Mouse (Mus musculus) spleen, adult 2 months (tissue): ENCODE measurements around the gene Spata13. TPM values are rescaled to one million over a fixed set of nuclear protein-coding genes. Genes with fewer than 3 reads are reported as not detected.

Source experiments
- DNase-seq, 2 experiments: peaks; one replicate each; pipeline versions ENCODE4 v3.0.0 to v3.0.0-alpha.2; 2012 to 2021; ENCODE audit warnings: low spot score in 2 of 2, low read depth in 1 of 2
- H3K27ac ChIP-seq: fragments of 200-500 bp; 2 replicates; pipeline ENCODE4 v1.5.1; 2012; ENCODE audit warnings: low read length, inconsistent platforms; ENCODE audit not compliant: insufficient read depth
- H3K27me3 ChIP-seq: fragments of 200-500 bp; 2 replicates; pipeline ENCODE4 v1.6.1; 2012; ENCODE audit warnings: mild to moderate bottlenecking, moderate library complexity, low read length, inconsistent platforms; ENCODE audit not compliant: control insufficient read depth, insufficient read depth
- H3K36me3 ChIP-seq: fragments of 200-500 bp; 2 replicates; pipeline ENCODE4 v1.6.1; 2012; ENCODE audit warnings: mild to moderate bottlenecking, low read length, inconsistent platforms; ENCODE audit not compliant: control insufficient read depth, insufficient read depth
- H3K4me1 ChIP-seq: fragments of 200-500 bp; 2 replicates; pipeline ENCODE4 v1.6.1; 2011; ENCODE audit warnings: inconsistent platforms; ENCODE audit not compliant: control insufficient read depth, insufficient read depth, insufficient read length
- H3K4me3 ChIP-seq: fragments of 200-500 bp; 2 replicates; pipeline ENCODE4 v1.5.1; 2011; ENCODE audit warnings: mild to moderate bottlenecking, inconsistent platforms; ENCODE audit not compliant: insufficient read depth, insufficient read length; ENCODE audit errors: extremely low read depth
- CTCF ChIP-seq: fragments of 200-500 bp; IDR thresholded peaks from 2 replicates; pipeline ENCODE4 v1.5.1; 2011; ENCODE audit warnings: mild to moderate bottlenecking, inconsistent platforms; ENCODE audit not compliant: insufficient read depth, insufficient read length, insufficient replicate concordance; ENCODE audit errors: extremely low read depth
- POLR2A ChIP-seq: fragments of 200-500 bp; IDR thresholded peaks from 2 replicates; pipeline ENCODE4 v1.6.1; 2011; ENCODE audit warnings: low read depth, low read length, inconsistent platforms
- WGBS: fragments of 180-500 bp; shearing (Covaris S2); methylation state at CpG from one replicate; pipeline ENCODE4 v1.1.7; 2018; 5-methylcytosine and 5-hydroxymethylcytosine counted together
- polyA plus RNA-seq: library from polyadenylated mRNA; depleted of rRNA; stranded (reverse); fragments of >200 nt; gene quantifications from 2 replicates; pipeline ENCODE4 v1.2.3, GENCODE M21; 2012

Gene Spata13
- polyA plus RNA-seq, 1 experiment, result 23.5 TPM

GRCm38 (mm10) chr14:60752892-60753800 lies 119.3 kb downstream of the Spata13 start:
- no peak for TF ChIP-seq POLR2A
- no peak for TF ChIP-seq CTCF
- no peaks in the 10 kb centered on the region for H3K4me1 ChIP-seq
- no peak overlapping the region for H3K27ac ChIP-seq
- WGBS, result 93% methylated on average over 14 of the region's 14 CpGs
- H3K27me3 ChIP-seq, result no peaks in the 10 kb centered on the region
- no peak overlapping the region for H3K4me3 ChIP-seq
- peaks cover 54% of the 10 kb centered on the region for H3K36me3 ChIP-seq
- no peak for DNase-seq

- H3K27me3 ChIP-seq, result no peaks in the 10 kb centered on the region
- WGBS, result 96% methylated on average over 10 of the region's 10 CpGs
- TF ChIP-seq CTCF, result no peak
- no peak for TF ChIP-seq POLR2A
- H3K4me3 ChIP-seq, result no peak overlapping the region
- H3K4me1 ChIP-seq, result no peaks in the 10 kb centered on the region
- H3K36me3 ChIP-seq, result peaks cover 58% of the 10 kb centered on the region
- H3K27ac ChIP-seq, result no peak overlapping the region
- no peak for DNase-seq
These were observed 120.0 kb downstream of the Spata13 start for GRCm38 (mm10) chr14:60753801-60754126.

GRCm38 (mm10) chr14:60754656-60755055 lies 120.9 kb downstream of the Spata13 start:
- H3K36me3 ChIP-seq, result peaks cover 60% of the 10 kb centered on the region
- H3K4me3 ChIP-seq, result no peak overlapping the region
- DNase-seq, result no peak
- TF ChIP-seq POLR2A (no peak), CTCF (no peak)
- WGBS, result 98% methylated on average over 5 of the region's 5 CpGs
- H3K27ac ChIP-seq, result no peak overlapping the region
- no peaks in the 10 kb centered on the region for H3K27me3 ChIP-seq
- no peaks in the 10 kb centered on the region for H3K4me1 ChIP-seq

- Histone ChIP-seq H3K27ac (no peak overlapping the region), H3K4me1 (no peaks in the 10 kb centered on the region), H3K36me3 (peaks cover 63% of the 10 kb centered on the region), H3K4me3 (no peak overlapping the region), H3K27me3 (no peaks in the 10 kb centered on the region)
- 93% methylated on average over 15 of the region's 15 CpGs for WGBS
- no peak for DNase-seq
- TF ChIP-seq POLR2A, result no peak
- TF ChIP-seq CTCF, result no peak
These were observed 122.5 kb downstream of the Spata13 start for GRCm38 (mm10) chr14:60756271-60756670.

- no peak for DNase-seq
- Histone ChIP-seq H3K27ac (no peak overlapping the region), H3K4me3 (no peak overlapping the region), H3K36me3 (peaks cover 62% of the 10 kb centered on the region), H3K27me3 (no peaks in the 10 kb centered on the region), H3K4me1 (no peaks in the 10 kb centered on the region)
- WGBS, result 87% methylated on average over 8 of the region's 8 CpGs
- no peak for TF ChIP-seq POLR2A
- no peak for TF ChIP-seq CTCF
These were observed 123.5 kb downstream of the Spata13 start for GRCm38 (mm10) chr14:60757265-60757664.

GRCm38 (mm10) chr14:60757722-60758121 lies 123.9 kb downstream of the Spata13 start:
- Histone ChIP-seq H3K4me1 (no peaks in the 10 kb centered on the region), H3K36me3 (peaks cover 62% of the 10 kb centered on the region), H3K27me3 (no peaks in the 10 kb centered on the region), H3K4me3 (no peak overlapping the region), H3K27ac (no peak overlapping the region)
- TF ChIP-seq POLR2A (no peak), CTCF (no peak)
- WGBS, result 89% methylated on average over 7 of the region's 7 CpGs
- no peak for DNase-seq

- Histone ChIP-seq H3K4me3 (no peak overlapping the region), H3K27ac (no peak overlapping the region), H3K4me1 (no peaks in the 10 kb centered on the region), H3K27me3 (no peaks in the 10 kb centered on the region), H3K36me3 (peaks cover 56% of the 10 kb centered on the region)
- 96% methylated on average over 8 of the region's 8 CpGs for WGBS
- TF ChIP-seq CTCF, result no peak
- no peak for TF ChIP-seq POLR2A
- DNase-seq, result no peak
These were observed 125.3 kb downstream of the Spata13 start for GRCm38 (mm10) chr14:60759097-60759496.
